Mouse (Mus musculus): ENCODE results near the gene Tmem108. TPM values are rescaled to one million over a fixed set of nuclear protein-coding genes. Genes with fewer than 3 reads are reported as not detected.

Tmem108 gene
- polyA plus RNA-seq, 1 experiment from 2014 or later, result not detected

GRCm38 (mm10) chr9:103661873-103662272 is 99.8 kb downstream of the Tmem108 start:
- CTCF ChIA-PET, result interaction anchor here (1.2 kb wide), 1 partner anchor 14 kb away, joined by 3 read pairs; no protein-coding TSS in a partner anchor

GRCm38 (mm10) chr9:103657981-103658380 is 103.7 kb downstream of the Tmem108 start:
- no peak for ATAC-seq
- in situ Hi-C loops (cut with MboI; ENCODE audit: low pct_unique_long_range_greater_than_20kb), result no loop called here
- CTCF ChIA-PET, result no interaction called here
- TF ChIP-seq CTCF (IDR thresholded peaks at IDR 0.05), result no peak
- H3K27me3 ChIP-seq, result peaks cover 6% of the 10 kb centered on the region
- POLR2A ChIA-PET, result no interaction called here
- DNase-seq (ENCODE audit: low read depth, low spot score), result no peak

More at GRCm38 (mm10) chr9:103661873-103662272, 99.8 kb downstream of the Tmem108 start:
- no peak for ATAC-seq
- H3K27me3 ChIP-seq, result peaks cover 6% of the 10 kb centered on the region
- in situ Hi-C loops (cut with MboI; ENCODE audit: low pct_unique_long_range_greater_than_20kb), result no loop called here
- no peak for TF ChIP-seq CTCF (IDR thresholded peaks at IDR 0.05)
- no peak for DNase-seq (ENCODE audit: low read depth, low spot score)
- POLR2A ChIA-PET, result no interaction called here

- POLR2A ChIA-PET, result no interaction called here
- H3K27me3 ChIP-seq, result peaks cover 6% of the 10 kb centered on the region
- no peak for TF ChIP-seq CTCF (IDR thresholded peaks at IDR 0.05)
- ATAC-seq, result no peak
- in situ Hi-C loops (cut with MboI; ENCODE audit: low pct_unique_long_range_greater_than_20kb), result no loop called here
- CTCF ChIA-PET, result no interaction called here
- DNase-seq (ENCODE audit: low read depth, low spot score), result peak; percentile 28
These were observed 104.3 kb downstream of the Tmem108 start for GRCm38 (mm10) chr9:103657183-103657975.

- in situ Hi-C loops (cut with MboI; ENCODE audit: low pct_unique_long_range_greater_than_20kb), result no loop called here
- no peak for DNase-seq (ENCODE audit: low read depth, low spot score)
- no peak for TF ChIP-seq CTCF (IDR thresholded peaks at IDR 0.05)
- ChIA-PET CTCF (no interaction called here), POLR2A (no interaction called here)
- peaks cover 10% of the 10 kb centered on the region for H3K27me3 ChIP-seq
- ATAC-seq, result no peak
These were observed 107.5 kb downstream of the Tmem108 start for GRCm38 (mm10) chr9:103653995-103654587.

GRCm38 (mm10) chr9:103652127-103652882 is 109.3 kb downstream of the Tmem108 start:
- POLR2A ChIA-PET, result no interaction called here
- CTCF ChIA-PET, result no interaction called here
- in situ Hi-C loops (cut with MboI; ENCODE audit: low pct_unique_long_range_greater_than_20kb), result no loop called here
- H3K27me3 ChIP-seq, result peaks cover 4% of the 10 kb centered on the region
- ATAC-seq (no peak), DNase-seq (ENCODE audit: low read depth, low spot score) (no peak)
- TF ChIP-seq CTCF (IDR thresholded peaks at IDR 0.05), result no peak

- DNase-seq (ENCODE audit: low read depth, low spot score) (no peak), ATAC-seq (no peak)
- no peak for TF ChIP-seq CTCF (IDR thresholded peaks at IDR 0.05)
- H3K27me3 ChIP-seq, result peaks cover 8% of the 10 kb centered on the region
- CTCF ChIA-PET, result no interaction called here
- POLR2A ChIA-PET, result no interaction called here
- in situ Hi-C loops (cut with MboI; ENCODE audit: low pct_unique_long_range_greater_than_20kb), result no loop called here
These were observed 115.0 kb downstream of the Tmem108 start for GRCm38 (mm10) chr9:103646605-103647004.

GRCm38 (mm10) chr9:103645724-103646123 is 115.9 kb downstream of the Tmem108 start:
- no peak for TF ChIP-seq CTCF (IDR thresholded peaks at IDR 0.05)
- ChIA-PET POLR2A (no interaction called here), CTCF (no interaction called here)
- DNase-seq (ENCODE audit: low read depth, low spot score) (no peak), ATAC-seq (no peak)
- H3K27me3 ChIP-seq, result peaks cover 8% of the 10 kb centered on the region
- in situ Hi-C loops (cut with MboI; ENCODE audit: low pct_unique_long_range_greater_than_20kb), result no loop called here

GRCm38 (mm10) chr9:103642300-103642699 is 119.3 kb downstream of the Tmem108 start:
- in situ Hi-C loops (cut with MboI; ENCODE audit: low pct_unique_long_range_greater_than_20kb), result no loop called here
- ATAC-seq, result no peak
- CTCF ChIA-PET, result no interaction called here

GRCm38 (mm10) chr9:103641340-103641739 is 120.3 kb downstream of the Tmem108 start:
- POLR2A ChIA-PET, result no interaction called here
- CTCF ChIA-PET, result no interaction called here
- peaks cover 7% of the 10 kb centered on the region for H3K27me3 ChIP-seq
- DNase-seq (ENCODE audit: low read depth, low spot score) (no peak), ATAC-seq (no peak)
- in situ Hi-C loops (cut with MboI; ENCODE audit: low pct_unique_long_range_greater_than_20kb), result no loop called here
- no peak for TF ChIP-seq CTCF (IDR thresholded peaks at IDR 0.05)

More at GRCm38 (mm10) chr9:103642300-103642699, 119.3 kb downstream of the Tmem108 start:
- peaks cover 7% of the 10 kb centered on the region for H3K27me3 ChIP-seq
- TF ChIP-seq CTCF (IDR thresholded peaks at IDR 0.05), result no peak
- POLR2A ChIA-PET, result no interaction called here
- no peak for DNase-seq (ENCODE audit: low read depth, low spot score)

- H3K27me3 ChIP-seq, result peaks cover 3% of the 10 kb centered on the region
- CTCF ChIA-PET, result no interaction called here
- ATAC-seq (no peak), DNase-seq (ENCODE audit: low read depth, low spot score) (no peak)
- TF ChIP-seq CTCF (IDR thresholded peaks at IDR 0.05), result no peak
- in situ Hi-C loops (cut with MboI; ENCODE audit: low pct_unique_long_range_greater_than_20kb), result no loop called here
- POLR2A ChIA-PET, result no interaction called here
These were observed 122.2 kb downstream of the Tmem108 start for GRCm38 (mm10) chr9:103639413-103639812.

- ChIA-PET POLR2A (no interaction called here), CTCF (no interaction called here)
- no peak for TF ChIP-seq CTCF (IDR thresholded peaks at IDR 0.05)
- no peak for DNase-seq (ENCODE audit: low read depth, low spot score)
- in situ Hi-C loops (cut with MboI; ENCODE audit: low pct_unique_long_range_greater_than_20kb), result no loop called here
- ATAC-seq, result no peak
- peaks cover 3% of the 10 kb centered on the region for H3K27me3 ChIP-seq
These were observed 124.2 kb downstream of the Tmem108 start for GRCm38 (mm10) chr9:103637451-103637850.
